In genomic region chr11:120316690-120317254, GRCm38 (mm10) we compare ENCODE assay signal across 8 mouse cellular contexts. TPM values are rescaled to one million over a fixed set of nuclear protein-coding genes. Genes with fewer than 3 reads are reported as not detected.
DNase-seq lines count a peak whose midpoint lies in the region; ATAC-seq and TF ChIP-seq lines count a peak whose summit lies in the region.

No protein-coding gene starts in this region.

- H3K27me3 ChIP-seq in G1E (ENCODE audit: insufficient read depth, low read length) = peaks cover 12% of the 10 kb centered on the region
- no peaks in the 10 kb centered on the region for H3K27me3 ChIP-seq in heart, embryonic 15.5 days

- no peaks in the 10 kb centered on the region for H3K36me3 ChIP-seq in G1E (replicated peaks)
- no peaks in the 10 kb centered on the region for H3K36me3 ChIP-seq in heart, embryonic 15.5 days

- H3K4me3 ChIP-seq in G1E (ENCODE audit: low read depth, low read length) = peak overlapping the region; percentile 70
- peak overlapping the region; percentile 58 for H3K4me3 ChIP-seq in heart, embryonic 15.5 days

- no peak for TF ChIP-seq CTCF in G1E (IDR thresholded peaks at IDR 0.05; ENCODE audit: low read depth, low read length)

- peak overlapping the region; percentile 100 for H3K27ac ChIP-seq in heart, embryonic 15.5 days

- DNase-seq in adrenal gland, postnatal 10 days = peak; percentile 43
- DNase-seq in adrenal gland, postnatal 25 days = no peak
- DNase-seq in G1E (ENCODE audit: low spot score) = peak; percentile 24
- DNase-seq in kidney, postnatal 25 days = peak; percentile 46 to 67
- DNase-seq in thymus, postnatal 25 days = peak; percentile 59
- no peak for DNase-seq in frontal cortex, postnatal 36 days (ENCODE audit: low spot score in 2 of 2)

- no peak for ATAC-seq in G1E (ENCODE audit: extremely low read depth, insufficient number of reproducible peaks, low FRiP score, poor library complexity, severe bottlenecking)
- peak; percentile 24; the same call in 1 of the 2 replicates for ATAC-seq in heart, embryonic 15.5 days (replicated peaks; ENCODE audit: insufficient number of reproducible peaks, insufficient read depth, low FRiP score, low read depth)
- ATAC-seq in megakaryocyte, adult 5-6 weeks (ENCODE audit: poor library complexity, severe bottlenecking) = peak; percentile 4; the same call in 1 of the 2 replicates

- 7% methylated on average over 13 of the region's 13 CpGs for WGBS in heart, embryonic 15.5 days

- H3K4me1 ChIP-seq in G1E (ENCODE audit: insufficient read depth, low read depth, low read length) = peaks cover 31% of the 10 kb centered on the region
- peaks cover 30% of the 10 kb centered on the region for H3K4me1 ChIP-seq in heart, embryonic 15.5 days (replicated peaks)

- H3K9me3 ChIP-seq in G1E (replicated peaks) = peaks cover 2% of the 10 kb centered on the region
- H3K9me3 ChIP-seq in heart, embryonic 15.5 days (replicated peaks) = no peaks in the 10 kb centered on the region

- H3K4me2 ChIP-seq in heart, embryonic 15.5 days = peak overlapping the region; percentile 88

- H3K9ac ChIP-seq in heart, embryonic 15.5 days = peak overlapping the region; percentile 65

RNA-seq across cellular contexts. Expression of gene Actg1, which starts 31.6 kb away (rescaled TPM):
- total RNA-seq in adrenal gland, postnatal 10 days (2021) = 100 to 1,000 TPM; 954 to 956 TPM
- total RNA-seq in adrenal gland, postnatal 25 days (2021) = 1,036 and 1,352 TPM in 2 replicates
- total RNA-seq in G1E (2014; fragmentation: Nextera tagmentation) (128 and 155 TPM in 2 replicates), G1E (2017) (179 and 181 TPM in 2 replicates)
- 53.9 and 112 TPM in 2 replicates for polyA plus RNA-seq in G1E (2012)
- polyA plus RNA-seq in heart, embryonic 15.5 days (2015; fragmentation: Nextera tagmentation; extraction: Ambion mirVana) = 921 and 1,308 TPM in 2 replicates
- 4,212 and 4,544 TPM in 2 replicates for total RNA-seq in megakaryocyte, adult 5-6 weeks (2015)
- total RNA-seq in megakaryocyte, adult 5-6 weeks (2017) = 2,305 and 2,430 TPM in 2 replicates

RNA-seq across cellular contexts. Expression of gene Fscn2, which starts 44.6 kb away (rescaled TPM):
- under 1 TPM; 0.15 to 0.45 TPM for total RNA-seq in adrenal gland, postnatal 10 days (2021)
- 0.79 TPM in 1 of 2 replicates, not detected in the other for total RNA-seq in adrenal gland, postnatal 25 days (2021)
- total RNA-seq in G1E (2014; fragmentation: Nextera tagmentation) (not detected in 2 replicates), G1E (2017) (0.11 TPM in 1 of 2 replicates, not detected in the other)
- 0.03 TPM in 1 of 2 replicates, not detected in the other for polyA plus RNA-seq in G1E (2012)
- polyA plus RNA-seq in heart, embryonic 15.5 days (2015; fragmentation: Nextera tagmentation; extraction: Ambion mirVana) = 0.42 and 0.66 TPM in 2 replicates
- not detected in 2 replicates for total RNA-seq in megakaryocyte, adult 5-6 weeks (2015)
- total RNA-seq in megakaryocyte, adult 5-6 weeks (2017) = not detected in 2 replicates

Comparison
In these comparisons a context has a peak if more than half of its experiments do, and no peak if none do; other contexts are left out.
1. DNase-seq: peak in adrenal gland, postnatal 10 days (single experiment), G1E (single experiment), kidney, postnatal 25 days (2 of 2) and thymus, postnatal 25 days (single experiment); none in adrenal gland, postnatal 25 days (single experiment) and frontal cortex, postnatal 36 days (0 of 2).